Mouse (Mus musculus) right cerebral cortex, postnatal 36 days (tissue): ENCODE data around the gene Cldn14.
A peak's percentile ranks its signal among the peaks of the same experiment; 100 is the strongest.
"Not testable (repeated sequence)": the region's sequence is repeated elsewhere in the genome, so short reads cannot be mapped to it uniquely, and the experiment has no call there.

ENCODE experiments used
- DNase-seq, 2 experiments: peaks; one replicate each; pipeline ENCODE4 v3.0.0; 2022; ENCODE audit warnings: low spot score in 2 of 2, mixed read lengths in 1 of 2

Cldn14 gene

GRCm38 (mm10) chr16:94008737-94009136 is at the start of gene Cldn14:
Gene Cldn14 (minus strand): TSS chr16:94008837.
- no peak for DNase-seq

- no peak for DNase-seq
Observed at GRCm38 (mm10) chr16:94055576-94055975, 46.9 kb upstream of the Cldn14 start.

GRCm38 (mm10) chr16:94055176-94055575 is 46.5 kb upstream of the Cldn14 start:
- DNase-seq = no peak

- no peak for DNase-seq
Observed at GRCm38 (mm10) chr16:94050368-94050767, 41.7 kb upstream of the Cldn14 start.

GRCm38 (mm10) chr16:94044996-94045395 is 36.4 kb upstream of the Cldn14 start:
- DNase-seq = peak; percentile 14 to 16

GRCm38 (mm10) chr16:94043797-94044196 is 35.2 kb upstream of the Cldn14 start:
- DNase-seq = no peak

GRCm38 (mm10) chr16:94041065-94041712 is 32.6 kb upstream of the Cldn14 start:
- no peak for DNase-seq

GRCm38 (mm10) chr16:94040485-94040884 is 31.8 kb upstream of the Cldn14 start:
- no peak for DNase-seq

GRCm38 (mm10) chr16:94038986-94039341 is 30.3 kb upstream of the Cldn14 start:
- no peak for DNase-seq

GRCm38 (mm10) chr16:94038272-94038985 is 29.8 kb upstream of the Cldn14 start:
- DNase-seq = peak in 1 of 2 experiments; percentile 7

- no peak for DNase-seq
Observed at GRCm38 (mm10) chr16:94037280-94037679, 28.6 kb upstream of the Cldn14 start.

- DNase-seq = no peak
Observed at GRCm38 (mm10) chr16:94034152-94034551, 25.5 kb upstream of the Cldn14 start.

GRCm38 (mm10) chr16:94032270-94032669 is 23.6 kb upstream of the Cldn14 start:
- no peak for DNase-seq

- no peak for DNase-seq
Observed at GRCm38 (mm10) chr16:94023352-94024280, 15.0 kb upstream of the Cldn14 start.

GRCm38 (mm10) chr16:94019725-94020124 is 11.1 kb upstream of the Cldn14 start:
- not testable (repeated sequence) for DNase-seq

GRCm38 (mm10) chr16:94017953-94018352 is 9.3 kb upstream of the Cldn14 start:
- DNase-seq = no peak

- DNase-seq = no peak
Observed at GRCm38 (mm10) chr16:94014489-94015096, 6.0 kb upstream of the Cldn14 start.

GRCm38 (mm10) chr16:94013328-94014086 is 4.9 kb upstream of the Cldn14 start:
- not testable (repeated sequence) for DNase-seq

- no peak for DNase-seq
Observed at GRCm38 (mm10) chr16:94011224-94011623, 2.6 kb upstream of the Cldn14 start.

- no peak for DNase-seq
Observed at GRCm38 (mm10) chr16:94010633-94011032, 2.0 kb upstream of the Cldn14 start.

- DNase-seq = no peak
Observed at GRCm38 (mm10) chr16:94010156-94010555, 1.5 kb upstream of the Cldn14 start.
